Mouse (Mus musculus): ENCODE results near the gene Nap1l3.

Nap1l3 gene

GRCm38 (mm10) chrX:122396781-122397581 lies at the start of gene Nap1l3:
Gene Nap1l3, minus strand, starts transcription at chrX:122397401.
- DNase-seq (ENCODE audit: low spot score) = peak; percentile 8

- no peak for DNase-seq (ENCODE audit: low spot score)
Observed at GRCm38 (mm10) chrX:122397652-122398051, 451 bp upstream of the Nap1l3 start.
